Mouse (Mus musculus) heart, adult 2 months (tissue): ENCODE results near the gene Cdkn2b.

Source experiments
- CTCF ChIP-seq: fragments of 200-600 bp; IDR thresholded peaks from 2 replicates; pipeline ENCODE4 v1.8.1; 2022; ENCODE audit warnings: antibody characterized with exemption, mild to moderate bottlenecking, moderate library complexity
- POLR2A ChIP-seq: fragments of 200-500 bp; IDR thresholded peaks from 2 replicates; pipeline ENCODE4 v1.6.1; 2011; ENCODE audit warnings: mild to moderate bottlenecking, low read depth, low read length, control low read depth; ENCODE audit not compliant: insufficient read depth

DNA sequence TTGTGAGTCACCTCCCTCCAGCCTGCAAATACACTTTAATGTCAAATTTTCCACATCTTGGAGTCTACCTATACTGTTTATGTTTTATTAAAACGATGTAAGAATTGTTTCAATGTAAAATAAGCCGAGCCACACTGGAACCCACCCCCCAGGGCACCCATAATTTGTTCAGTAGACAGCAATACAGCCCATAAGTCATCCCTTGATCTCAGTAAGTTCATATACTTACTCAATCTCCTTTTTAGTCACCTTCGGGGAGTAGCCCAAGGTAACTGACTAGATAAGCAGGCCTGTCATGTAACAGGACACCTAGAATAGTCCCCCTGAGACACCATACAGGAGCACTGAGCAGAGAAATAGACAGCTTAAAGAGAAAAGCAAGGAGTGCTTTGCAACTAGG is 5.1 kb downstream of the Cdkn2b start:
- TF ChIP-seq CTCF (no peak), POLR2A (no peak)
